Mouse (Mus musculus): ENCODE data around the gene Anp32b.

- TF ChIP-seq CTCF (IDR thresholded peaks at IDR 0.05; ENCODE audit: low read depth, low read length): no peak
- no peak for TF ChIP-seq POLR2A (IDR thresholded peaks at IDR 0.05; ENCODE audit: extremely low read depth, insufficient read depth, low read length)
These were observed 2.4 kb downstream of the Anp32b start for GRCm38 (mm10) chr4:46452855-46453719.

Data from liver, adult 2 months (tissue).